Mouse (Mus musculus) lung, embryonic 16.5 days (tissue): Measurements from ENCODE around the gene Plekhg1. TPM values are rescaled to one million over a fixed set of nuclear protein-coding genes. Genes with fewer than 3 reads are reported as not detected.
A peak's percentile ranks its signal among the peaks of the same experiment; 100 is the strongest.

Experiments
- ATAC-seq: fragments of 200-750 bp; cut with Nextera tagmentation; 2 replicates; pipeline ENCODE4 v1.8.0; 2017; ENCODE audit warnings: low read depth, mild to moderate bottlenecking, moderate library complexity
- H3K27ac ChIP-seq: fragments of 300-500 bp; sonication (generic); 2 replicates; pipeline ENCODE4 v1.5.1; 2014; ENCODE audit warnings: mild to moderate bottlenecking, control low read depth, low read length
- H3K27me3 ChIP-seq: fragments of 300-500 bp; sonication (generic); 2 replicates; pipeline ENCODE4 v1.6.1; 2014; ENCODE audit warnings: low read depth, low read length, mixed read lengths; ENCODE audit not compliant: control insufficient read depth, insufficient read depth
- H3K36me3 ChIP-seq: fragments of 300-500 bp; sonication (generic); 2 replicates; pipeline ENCODE4 v1.6.1; 2014; ENCODE audit warnings: low read length; ENCODE audit not compliant: control insufficient read depth, insufficient read depth
- H3K4me1 ChIP-seq: fragments of 300-500 bp; sonication (generic); replicated peaks from 2 replicates; pipeline ENCODE4 v1.6.1; 2014; ENCODE audit warnings: low read length, mixed read lengths; ENCODE audit not compliant: control insufficient read depth, insufficient read depth
- H3K4me2 ChIP-seq: fragments of 300-500 bp; sonication (generic); 2 replicates; pipeline ENCODE4 v1.6.1; 2014; ENCODE audit warnings: low read depth, low read length, control low read depth
- H3K4me3 ChIP-seq: fragments of 300-500 bp; sonication (generic); 2 replicates; pipeline ENCODE4 v1.5.1; 2014; ENCODE audit warnings: mild to moderate bottlenecking, low read length, control low read depth
- H3K9ac ChIP-seq: fragments of 300-500 bp; sonication (generic); 2 replicates; pipeline ENCODE4 v1.6.1; 2014; ENCODE audit warnings: low read length, control low read depth
- H3K9me3 ChIP-seq: fragments of 300-500 bp; sonication (generic); 2 replicates; pipeline ENCODE4 v1.6.1; 2016; ENCODE audit warnings: low read length; ENCODE audit not compliant: control insufficient read depth
- WGBS: fragments of 180-500 bp; shearing (Covaris S2); extraction: QIAGEN DNeasy Blood & Tissue Kit; methylation state at CpG from one replicate; pipeline ENCODE4 v1.1.7; 2014; 5-methylcytosine and 5-hydroxymethylcytosine counted together
- polyA plus RNA-seq: library from polyadenylated mRNA; unstranded; fragments of >200 nt; fragmentation: Nextera tagmentation; extraction: Ambion mirVana; gene quantifications from 2 replicates; pipeline ENCODE4 v1.2.1, GENCODE M21; 2015

The Plekhg1 gene
- polyA plus RNA-seq, 1 experiment from 2014 or later, result 11.9 TPM

GRCm38 (mm10) chr10:3807980-3808379 is 67.8 kb downstream of the Plekhg1 start:
- 93% methylated on average over 3 of the region's 3 CpGs for WGBS
- no peak overlapping the region for H3K27ac ChIP-seq
- no peaks in the 10 kb centered on the region for H3K27me3 ChIP-seq
- no peaks in the 10 kb centered on the region for H3K36me3 ChIP-seq
- no peaks in the 10 kb centered on the region for H3K9me3 ChIP-seq
- no peak for ATAC-seq
- no peaks in the 10 kb centered on the region for H3K4me1 ChIP-seq
- H3K4me2 ChIP-seq, result no peak overlapping the region
- H3K9ac ChIP-seq, result no peak overlapping the region
- H3K4me3 ChIP-seq, result no peak overlapping the region

- Histone ChIP-seq H3K27me3 (no peaks in the 10 kb centered on the region), H3K9ac (no peak overlapping the region), H3K27ac (no peak overlapping the region), H3K9me3 (no peaks in the 10 kb centered on the region), H3K4me2 (no peak overlapping the region), H3K4me3 (no peak overlapping the region), H3K36me3 (no peaks in the 10 kb centered on the region), H3K4me1 (no peaks in the 10 kb centered on the region)
- peak; percentile 67 for ATAC-seq
- WGBS, result 47% methylated on average over 10 of the region's 10 CpGs
These were observed 70.5 kb downstream of the Plekhg1 start for GRCm38 (mm10) chr10:3810476-3811273.

- H3K9me3 ChIP-seq, result no peaks in the 10 kb centered on the region
- H3K36me3 ChIP-seq, result no peaks in the 10 kb centered on the region
- H3K4me1 ChIP-seq, result peaks cover 7% of the 10 kb centered on the region
- H3K9ac ChIP-seq, result no peak overlapping the region
- H3K27ac ChIP-seq, result no peak overlapping the region
- H3K27me3 ChIP-seq, result no peaks in the 10 kb centered on the region
- H3K4me3 ChIP-seq, result no peak overlapping the region
- peak; percentile 49; the same call in 1 of the 2 replicates for ATAC-seq
- no peak overlapping the region for H3K4me2 ChIP-seq
- 50% methylated on average over 5 of the region's 5 CpGs for WGBS
These were observed 79.0 kb downstream of the Plekhg1 start for GRCm38 (mm10) chr10:3818940-3819701.

- peak; percentile 34; the same call in 1 of the 2 replicates for ATAC-seq
- no peak overlapping the region for H3K27ac ChIP-seq
- no peaks in the 10 kb centered on the region for H3K36me3 ChIP-seq
- 15% methylated on average over 6 of the region's 6 CpGs for WGBS
- H3K4me3 ChIP-seq, result no peak overlapping the region
- H3K4me2 ChIP-seq, result no peak overlapping the region
- no peaks in the 10 kb centered on the region for H3K9me3 ChIP-seq
- H3K27me3 ChIP-seq, result no peaks in the 10 kb centered on the region
- no peak overlapping the region for H3K9ac ChIP-seq
- H3K4me1 ChIP-seq, result peaks cover 9% of the 10 kb centered on the region
These were observed 83.7 kb downstream of the Plekhg1 start for GRCm38 (mm10) chr10:3823826-3824225.

- WGBS, result 67% methylated on average over 6 of the region's 6 CpGs
- Histone ChIP-seq H3K9me3 (no peaks in the 10 kb centered on the region), H3K27me3 (no peaks in the 10 kb centered on the region), H3K4me1 (peaks cover 9% of the 10 kb centered on the region), H3K4me2 (no peak overlapping the region), H3K4me3 (no peak overlapping the region), H3K27ac (no peak overlapping the region), H3K36me3 (no peaks in the 10 kb centered on the region), H3K9ac (no peak overlapping the region)
- ATAC-seq, result no peak
These were observed 85.9 kb downstream of the Plekhg1 start for GRCm38 (mm10) chr10:3826043-3826442.

GRCm38 (mm10) chr10:3827368-3827767 is 87.2 kb downstream of the Plekhg1 start:
- ATAC-seq, result no peak
- Histone ChIP-seq H3K4me2 (no peak overlapping the region), H3K27ac (no peak overlapping the region), H3K4me3 (no peak overlapping the region), H3K27me3 (no peaks in the 10 kb centered on the region), H3K4me1 (peaks cover 9% of the 10 kb centered on the region), H3K9me3 (no peaks in the 10 kb centered on the region), H3K36me3 (no peaks in the 10 kb centered on the region), H3K9ac (no peak overlapping the region)
- whole genome bisulfite sequencing, result 75% methylated on average over 1 of the region's 1 CpGs

GRCm38 (mm10) chr10:3829472-3829871 is 89.3 kb downstream of the Plekhg1 start:
- no peak overlapping the region for H3K4me3 ChIP-seq
- no peaks in the 10 kb centered on the region for H3K27me3 ChIP-seq
- H3K4me1 ChIP-seq, result no peaks in the 10 kb centered on the region; the same call in none of the 2 replicates
- ATAC-seq, result no peak
- H3K9me3 ChIP-seq, result no peaks in the 10 kb centered on the region
- no peak overlapping the region for H3K9ac ChIP-seq
- no peak overlapping the region for H3K4me2 ChIP-seq
- WGBS, result 38% methylated on average over 5 of the region's 5 CpGs
- H3K36me3 ChIP-seq, result no peaks in the 10 kb centered on the region
- no peak overlapping the region for H3K27ac ChIP-seq

GRCm38 (mm10) chr10:3830618-3831017 is 90.5 kb downstream of the Plekhg1 start:
- 86% methylated on average over 1 of the region's 1 CpGs for WGBS
- no peaks in the 10 kb centered on the region; the same call in none of the 2 replicates for H3K4me1 ChIP-seq
- no peak overlapping the region for H3K4me3 ChIP-seq
- H3K4me2 ChIP-seq, result no peak overlapping the region
- ATAC-seq, result no peak
- no peak overlapping the region for H3K27ac ChIP-seq
- no peaks in the 10 kb centered on the region for H3K27me3 ChIP-seq
- H3K36me3 ChIP-seq, result no peaks in the 10 kb centered on the region
- H3K9ac ChIP-seq, result no peak overlapping the region
- no peaks in the 10 kb centered on the region for H3K9me3 ChIP-seq

- H3K27me3 ChIP-seq, result no peaks in the 10 kb centered on the region
- 0 out of 2 replicates have a peak overlapping the region, but pooled peaks have one; percentile 18 for H3K9ac ChIP-seq
- WGBS, result 58% methylated on average over 11 of the region's 11 CpGs
- ATAC-seq, result peak; percentile 81
- no peaks in the 10 kb centered on the region; the same call in none of the 2 replicates for H3K4me1 ChIP-seq
- no peak overlapping the region for H3K4me3 ChIP-seq
- H3K4me2 ChIP-seq, result no peak overlapping the region
- peak overlapping the region; percentile 57; the same call in 1 of the 2 replicates for H3K27ac ChIP-seq
- H3K36me3 ChIP-seq, result no peaks in the 10 kb centered on the region
- no peaks in the 10 kb centered on the region for H3K9me3 ChIP-seq
These were observed 91.6 kb downstream of the Plekhg1 start for GRCm38 (mm10) chr10:3831597-3832351.
